Mouse (Mus musculus) heart, embryonic 10.5 days (tissue): ENCODE results near the gene Nlgn2. TPM values are rescaled to one million over a fixed set of nuclear protein-coding genes. Genes with fewer than 3 reads are reported as not detected.

Experiments used
- DNase-seq: peaks from one replicate; pipeline ENCODE4 v3.0.0-alpha.2; 2017; ENCODE audit warnings: low spot score
- H3K27ac ChIP-seq: fragments of 300-500 bp; sonication (generic); 2 replicates; pipeline ENCODE4 v1.5.1; 2016; ENCODE audit warnings: mild to moderate bottlenecking
- H3K27me3 ChIP-seq: fragments of 300-500 bp; sonication (generic); 2 replicates; pipeline ENCODE4 v1.6.1; 2016; ENCODE audit warnings: mild to moderate bottlenecking; ENCODE audit not compliant: poor library complexity, insufficient read depth, severe bottlenecking
- H3K36me3 ChIP-seq: fragments of 300-500 bp; sonication (generic); 2 replicates; pipeline ENCODE4 v1.6.1; 2016; ENCODE audit warnings: mild to moderate bottlenecking, moderate library complexity
- H3K4me1 ChIP-seq: fragments of 300-500 bp; sonication (generic); 2 replicates; pipeline ENCODE4 v1.6.1; 2016; ENCODE audit warnings: mild to moderate bottlenecking
- H3K4me3 ChIP-seq: fragments of 300-500 bp; sonication (generic); 2 replicates; pipeline ENCODE4 v1.5.1; 2016; ENCODE audit warnings: mild to moderate bottlenecking, moderate library complexity
- H3K9me3 ChIP-seq: fragments of 300-500 bp; sonication (generic); 2 replicates; pipeline ENCODE4 v1.6.1; 2016; ENCODE audit warnings: mild to moderate bottlenecking, moderate library complexity
- WGBS: fragments of 180-500 bp; shearing (Covaris S2); methylation state at CpG from one replicate; pipeline ENCODE4 v1.1.7; 2016; 5-methylcytosine and 5-hydroxymethylcytosine counted together
- polyA plus RNA-seq: library from polyadenylated mRNA; unstranded; fragments of >200 nt; fragmentation: Nextera tagmentation; extraction: Ambion mirVana; gene quantifications from 2 replicates; pipeline ENCODE4 v1.2.1, GENCODE M21; 2016

The Nlgn2 gene
- polyA plus RNA-seq, 1 experiment from 2014 or later, result 3.7 TPM

GRCm38 (mm10) chr11:69806378-69806777 lies 31.2 kb downstream of the Nlgn2 start:
- H3K27me3 ChIP-seq, result peaks cover 70% of the 10 kb centered on the region
- H3K9me3 ChIP-seq, result 0 out of 2 replicates have a peak, but pooled peaks cover 3% of the 10 kb centered on the region
- no peak overlapping the region for H3K4me3 ChIP-seq
- peaks cover 42% of the 10 kb centered on the region for H3K4me1 ChIP-seq
- whole genome bisulfite sequencing, result 69% methylated on average over 4 of the region's 4 CpGs
- DNase-seq, result no peak
- H3K27ac ChIP-seq, result no peak overlapping the region
- no peaks in the 10 kb centered on the region for H3K36me3 ChIP-seq

- Histone ChIP-seq H3K36me3 (no peaks in the 10 kb centered on the region), H3K27ac (no peak within 1 kb of the TSS; the same call in 1 of the 2 replicates), H3K9me3 (0 out of 2 replicates have a peak, but pooled peaks cover 3% of the 10 kb centered on the region), H3K4me1 (peaks cover 53% of the 10 kb centered on the region), H3K4me3 (peak within 1 kb of the TSS; percentile 71), H3K27me3 (peaks cover 72% of the 10 kb centered on the region)
- no peak for DNase-seq
- 8% methylated on average over 29 of the region's 29 CpGs for WGBS
Measured at GRCm38 (mm10) chr11:69804972-69805909, 32.3 kb downstream of the Nlgn2 start, which contains the start of gene Tmem102. TSS of gene Tmem102 (minus strand) at chr11:69805624.

- 0 out of 2 replicates have a peak, but pooled peaks cover 3% of the 10 kb centered on the region for H3K9me3 ChIP-seq
- DNase-seq, result no peak
- peak overlapping the region; percentile 71 for H3K4me3 ChIP-seq
- no peaks in the 10 kb centered on the region for H3K36me3 ChIP-seq
- no peak overlapping the region for H3K27ac ChIP-seq
- H3K4me1 ChIP-seq, result peaks cover 60% of the 10 kb centered on the region
- H3K27me3 ChIP-seq, result peaks cover 78% of the 10 kb centered on the region
- WGBS, result 6% methylated on average over 12 of the region's 12 CpGs
Measured at GRCm38 (mm10) chr11:69804652-69804940, 33.0 kb downstream of the Nlgn2 start.

- peak; percentile 91 for DNase-seq
- peak overlapping the region; percentile 71 for H3K4me3 ChIP-seq
- peaks cover 66% of the 10 kb centered on the region for H3K4me1 ChIP-seq
- H3K36me3 ChIP-seq, result no peaks in the 10 kb centered on the region
- 0 out of 2 replicates have a peak, but pooled peaks cover 3% of the 10 kb centered on the region for H3K9me3 ChIP-seq
- H3K27me3 ChIP-seq, result peaks cover 84% of the 10 kb centered on the region
- under 1% methylated on average over 60 of the region's 60 CpGs for WGBS
- H3K27ac ChIP-seq, result peak overlapping the region; percentile 83
Measured at GRCm38 (mm10) chr11:69803786-69804651, 33.6 kb downstream of the Nlgn2 start.

- 3% methylated on average over 12 of the region's 12 CpGs for WGBS
- Histone ChIP-seq H3K36me3 (no peaks in the 10 kb centered on the region), H3K4me1 (peaks cover 68% of the 10 kb centered on the region), H3K9me3 (0 out of 2 replicates have a peak, but pooled peaks cover 3% of the 10 kb centered on the region), H3K27ac (peak overlapping the region; percentile 83), H3K27me3 (peaks cover 91% of the 10 kb centered on the region), H3K4me3 (peak overlapping the region; percentile 71)
- no peak for DNase-seq
Measured at GRCm38 (mm10) chr11:69803328-69803727, 34.3 kb downstream of the Nlgn2 start.

GRCm38 (mm10) chr11:69802648-69803105 lies 34.9 kb downstream of the Nlgn2 start:
- Histone ChIP-seq H3K4me1 (peaks cover 71% of the 10 kb centered on the region), H3K9me3 (0 out of 2 replicates have a peak, but pooled peaks cover 3% of the 10 kb centered on the region), H3K36me3 (no peaks in the 10 kb centered on the region), H3K27me3 (peaks cover 95% of the 10 kb centered on the region), H3K4me3 (peak overlapping the region; percentile 71), H3K27ac (peak overlapping the region; percentile 81)
- WGBS, result under 1% methylated on average over 33 of the region's 33 CpGs
- peak; percentile 85 for DNase-seq

- WGBS, result 2% methylated on average over 33 of the region's 33 CpGs
- 0 out of 2 replicates have a peak, but pooled peaks cover under 1% of the 10 kb centered on the region for H3K9me3 ChIP-seq
- peaks cover 71% of the 10 kb centered on the region for H3K4me1 ChIP-seq
- H3K27me3 ChIP-seq, result peaks cover 96% of the 10 kb centered on the region
- peak within 1 kb of the TSS; percentile 71 for H3K4me3 ChIP-seq
- peak within 1 kb of the TSS; percentile 94 for H3K27ac ChIP-seq
- no peak for DNase-seq
- H3K36me3 ChIP-seq, result no peaks in the 10 kb centered on the region
Measured at GRCm38 (mm10) chr11:69801379-69801977, 36.1 kb downstream of the Nlgn2 start, which contains the start of gene Fgf11. TSS of gene Fgf11 (minus strand) at chr11:69801857.

- peak; percentile 88 for DNase-seq
- Histone ChIP-seq H3K4me3 (peak overlapping the region; percentile 71), H3K9me3 (no peaks in the 10 kb centered on the region), H3K36me3 (no peaks in the 10 kb centered on the region), H3K27ac (peak overlapping the region; percentile 94), H3K4me1 (peaks cover 76% of the 10 kb centered on the region), H3K27me3 (peaks cover 90% of the 10 kb centered on the region)
- 1% methylated on average over 36 of the region's 36 CpGs for WGBS
Measured at GRCm38 (mm10) chr11:69800392-69801197, 37.0 kb downstream of the Nlgn2 start.

- DNase-seq, result no peak
- Histone ChIP-seq H3K27me3 (peaks cover 85% of the 10 kb centered on the region), H3K4me1 (peaks cover 73% of the 10 kb centered on the region), H3K27ac (peak overlapping the region; percentile 94), H3K4me3 (peak overlapping the region; percentile 71), H3K36me3 (no peaks in the 10 kb centered on the region), H3K9me3 (no peaks in the 10 kb centered on the region)
- WGBS, result 1% methylated on average over 11 of the region's 11 CpGs
Measured at GRCm38 (mm10) chr11:69800138-69800391, 37.5 kb downstream of the Nlgn2 start.

- peak overlapping the region; percentile 94 for H3K27ac ChIP-seq
- 23% methylated on average over 11 of the region's 12 CpGs for WGBS
- peak overlapping the region; percentile 71 for H3K4me3 ChIP-seq
- peaks cover 80% of the 10 kb centered on the region for H3K27me3 ChIP-seq
- H3K4me1 ChIP-seq, result peaks cover 68% of the 10 kb centered on the region
- H3K9me3 ChIP-seq, result no peaks in the 10 kb centered on the region
- no peaks in the 10 kb centered on the region for H3K36me3 ChIP-seq
- DNase-seq, result no peak
Measured at GRCm38 (mm10) chr11:69799394-69800137, 38.0 kb downstream of the Nlgn2 start.

- no peak overlapping the region for H3K27ac ChIP-seq
- peak overlapping the region; percentile 28; the same call in 1 of the 2 replicates for H3K4me3 ChIP-seq
- DNase-seq, result no peak
- H3K4me1 ChIP-seq, result peaks cover 52% of the 10 kb centered on the region
- H3K9me3 ChIP-seq, result no peaks in the 10 kb centered on the region
- WGBS, result 76% methylated on average over 7 of the region's 7 CpGs
- peaks cover 77% of the 10 kb centered on the region for H3K27me3 ChIP-seq
- no peaks in the 10 kb centered on the region for H3K36me3 ChIP-seq
Measured at GRCm38 (mm10) chr11:69797924-69798323, 39.7 kb downstream of the Nlgn2 start.
